Mouse (Mus musculus): ENCODE data around the gene Acot11. TPM values are rescaled to one million over a fixed set of nuclear protein-coding genes. Genes with fewer than 3 reads are reported as not detected.
A peak's percentile ranks its signal among the peaks of the same experiment; 100 is the strongest.
"Not testable (repeated sequence)": the region's sequence is repeated elsewhere in the genome, so short reads cannot be mapped to it uniquely, and the experiment has no call there.

Acot11 gene
- total RNA-seq, 2 experiments from 2014 or later: 45.6 to 55.5 TPM

GRCm38 (mm10) chr4:106747001-106747580, 57.7 kb downstream of the Acot11 start:
- DNase-seq (ENCODE audit: low spot score in 2 of 2): peak in 1 of 2 experiments; percentile 11
- no peak overlapping the region for H3K4me3 ChIP-seq
- no peak for TF ChIP-seq CTCF (conservative IDR thresholded peaks at IDR 0.05)
- H3K27ac ChIP-seq: no peak overlapping the region

GRCm38 (mm10) chr4:106745862-106746261, 58.9 kb downstream of the Acot11 start:
- H3K27ac ChIP-seq: no peak overlapping the region
- no peak overlapping the region for H3K4me3 ChIP-seq
- DNase-seq (ENCODE audit: low spot score in 2 of 2): no peak
- TF ChIP-seq CTCF (conservative IDR thresholded peaks at IDR 0.05): no peak

GRCm38 (mm10) chr4:106737904-106738303, 66.9 kb downstream of the Acot11 start:
- Histone ChIP-seq H3K27ac (no peak overlapping the region), H3K4me3 (no peak overlapping the region)
- DNase-seq (ENCODE audit: low spot score in 2 of 2): no peak
- no peak for TF ChIP-seq CTCF (conservative IDR thresholded peaks at IDR 0.05)

- DNase-seq (ENCODE audit: low spot score in 2 of 2); H3K4me3 ChIP-seq; H3K27ac ChIP-seq: not testable (repeated sequence)
These were observed 67.9 kb downstream of the Acot11 start for GRCm38 (mm10) chr4:106736884-106737283.

- Histone ChIP-seq H3K4me3 (no peak within 1 kb of the TSS), H3K27ac (no peak within 1 kb of the TSS)
- no peak for DNase-seq (ENCODE audit: low spot score in 2 of 2)
- no peak for TF ChIP-seq CTCF (conservative IDR thresholded peaks at IDR 0.05)
These were observed 71.2 kb downstream of the Acot11 start, which contains the start of gene Fam151a for GRCm38 (mm10) chr4:106733636-106734035. Fam151a (plus strand) TSS chr4:106733889.

GRCm38 (mm10) chr4:106730814-106731213, 74.0 kb downstream of the Acot11 start, which contains the start of gene Mroh7:
Mroh7 (minus strand) TSS chr4:106730925.
- Histone ChIP-seq H3K27ac (no peak within 1 kb of the TSS), H3K4me3 (no peak within 1 kb of the TSS)
- no peak for DNase-seq (ENCODE audit: low spot score in 2 of 2)
- TF ChIP-seq CTCF (conservative IDR thresholded peaks at IDR 0.05): peak; percentile 35

GRCm38 (mm10) chr4:106720631-106721030, 84.2 kb downstream of the Acot11 start:
- no peak for DNase-seq (ENCODE audit: low spot score in 2 of 2)
- no peak overlapping the region for H3K27ac ChIP-seq
- no peak for TF ChIP-seq CTCF (conservative IDR thresholded peaks at IDR 0.05)
- H3K4me3 ChIP-seq: no peak overlapping the region

- no peak overlapping the region for H3K27ac ChIP-seq
- TF ChIP-seq CTCF (conservative IDR thresholded peaks at IDR 0.05): no peak
- H3K4me3 ChIP-seq: no peak overlapping the region
- no peak for DNase-seq (ENCODE audit: low spot score in 2 of 2)
These were observed 91.2 kb downstream of the Acot11 start for GRCm38 (mm10) chr4:106713622-106714021.

GRCm38 (mm10) chr4:106708408-106708807, 96.4 kb downstream of the Acot11 start:
- TF ChIP-seq CTCF (conservative IDR thresholded peaks at IDR 0.05): peak; percentile 91
- Histone ChIP-seq H3K4me3 (0 out of 2 replicates have a peak overlapping the region, but pooled peaks have one; percentile 13), H3K27ac (peak overlapping the region; percentile 48; the same call in 1 of the 2 replicates)
- DNase-seq (ENCODE audit: low spot score in 2 of 2): peak; percentile 55 to 93

GRCm38 (mm10) chr4:106707957-106708356, 96.8 kb downstream of the Acot11 start:
- Histone ChIP-seq H3K27ac (peak overlapping the region; percentile 48; the same call in 1 of the 2 replicates), H3K4me3 (0 out of 2 replicates have a peak overlapping the region, but pooled peaks have one; percentile 13)
- no peak for DNase-seq (ENCODE audit: low spot score in 2 of 2)
- no peak for TF ChIP-seq CTCF (conservative IDR thresholded peaks at IDR 0.05)

GRCm38 (mm10) chr4:106705096-106705665, 99.6 kb downstream of the Acot11 start:
- no peak for DNase-seq (ENCODE audit: low spot score in 2 of 2)
- Histone ChIP-seq H3K4me3 (no peak overlapping the region), H3K27ac (peak overlapping the region; percentile 87)
- TF ChIP-seq CTCF (conservative IDR thresholded peaks at IDR 0.05): no peak

GRCm38 (mm10) chr4:106704416-106704815, 100.4 kb downstream of the Acot11 start:
- no peak for TF ChIP-seq CTCF (conservative IDR thresholded peaks at IDR 0.05)
- Histone ChIP-seq H3K27ac (peak overlapping the region; percentile 87), H3K4me3 (no peak overlapping the region)
- DNase-seq (ENCODE audit: low spot score in 2 of 2): peak; percentile 56 to 64

- peak overlapping the region; percentile 87 for H3K27ac ChIP-seq
- no peak for TF ChIP-seq CTCF (conservative IDR thresholded peaks at IDR 0.05)
- H3K4me3 ChIP-seq: no peak overlapping the region
- DNase-seq (ENCODE audit: low spot score in 2 of 2): no peak
These were observed 100.8 kb downstream of the Acot11 start for GRCm38 (mm10) chr4:106703956-106704355.

- no peak for TF ChIP-seq CTCF (conservative IDR thresholded peaks at IDR 0.05)
- Histone ChIP-seq H3K27ac (peak overlapping the region; percentile 83), H3K4me3 (no peak overlapping the region)
- peak in 1 of 2 experiments; percentile 49 for DNase-seq (ENCODE audit: low spot score in 2 of 2)
These were observed 104.0 kb downstream of the Acot11 start for GRCm38 (mm10) chr4:106700798-106701197.
